Mouse (Mus musculus): ENCODE results near the gene Msrb3.

DNA sequence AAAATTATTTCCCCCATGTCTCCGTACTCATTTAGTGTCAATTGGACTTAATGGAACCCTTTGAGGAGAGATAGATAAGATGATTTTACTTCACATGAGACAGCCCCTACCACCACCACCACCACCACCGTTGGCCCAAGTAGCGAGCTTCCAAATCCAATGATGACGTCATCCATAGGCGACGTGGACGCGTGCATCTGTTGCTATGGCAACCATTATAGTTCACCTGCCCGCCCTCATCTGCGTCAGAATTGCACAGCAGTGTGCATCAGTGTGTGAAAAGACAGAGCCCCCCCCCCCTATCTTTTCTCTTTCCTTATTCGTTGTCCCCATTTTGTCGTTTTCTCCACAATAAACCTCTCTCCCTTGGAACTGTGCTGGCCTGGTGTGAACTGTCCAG lies 135.9 kb downstream of the Msrb3 start:
- TF ChIP-seq CTCF (IDR thresholded peaks at IDR 0.05; ENCODE audit: low read depth, low read length) (no peak), GATA1 (IDR thresholded peaks at IDR 0.05; ENCODE audit: borderline replicate concordance, low read length) (no peak), GATA2 (IDR thresholded peaks at IDR 0.05; ENCODE audit: borderline replicate concordance, low read depth, low read length) (no peak)

Data from G1E (cell line).